Mouse (Mus musculus): Measurements from ENCODE around the gene Dda1.
"Not testable (repeated sequence)": the region's sequence is repeated elsewhere in the genome, so short reads cannot be mapped to it uniquely, and the experiment has no call there.

The Dda1 gene

GRCm38 (mm10) chr8:71468916-71469315 lies at the start of gene Dda1:
Gene Dda1, plus strand, starts transcription at chr8:71469199.
- DNase-seq (ENCODE audit: low read depth in 1 of 2, low spot score in 2 of 2), result peak; percentile 93 to 94

- DNase-seq (ENCODE audit: low read depth in 1 of 2, low spot score in 2 of 2), result no peak
Observed at GRCm38 (mm10) chr8:71422121-71422520, 46.9 kb upstream of the Dda1 start.

- DNase-seq (ENCODE audit: low read depth in 1 of 2, low spot score in 2 of 2), result not testable (repeated sequence)
Observed at GRCm38 (mm10) chr8:71432935-71433334, 36.1 kb upstream of the Dda1 start.

GRCm38 (mm10) chr8:71437041-71437440 lies 32.0 kb upstream of the Dda1 start:
- no peak for DNase-seq (ENCODE audit: low read depth in 1 of 2, low spot score in 2 of 2)

- DNase-seq (ENCODE audit: low read depth in 1 of 2, low spot score in 2 of 2), result no peak
Observed at GRCm38 (mm10) chr8:71441404-71441803, 27.6 kb upstream of the Dda1 start.

GRCm38 (mm10) chr8:71445096-71445495 lies 23.9 kb upstream of the Dda1 start:
- DNase-seq (ENCODE audit: low read depth in 1 of 2, low spot score in 2 of 2), result no peak

GRCm38 (mm10) chr8:71451337-71451736 lies 17.7 kb upstream of the Dda1 start:
- no peak for DNase-seq (ENCODE audit: low read depth in 1 of 2, low spot score in 2 of 2)

- no peak for DNase-seq (ENCODE audit: low read depth in 1 of 2, low spot score in 2 of 2)
Observed at GRCm38 (mm10) chr8:71451777-71452176, 17.2 kb upstream of the Dda1 start.

GRCm38 (mm10) chr8:71452669-71453068 lies 16.3 kb upstream of the Dda1 start:
- no peak for DNase-seq (ENCODE audit: low read depth in 1 of 2, low spot score in 2 of 2)

GRCm38 (mm10) chr8:71454668-71455067 lies 14.3 kb upstream of the Dda1 start:
- no peak for DNase-seq (ENCODE audit: low read depth in 1 of 2, low spot score in 2 of 2)

GRCm38 (mm10) chr8:71456906-71457305 lies 12.1 kb upstream of the Dda1 start:
- DNase-seq (ENCODE audit: low read depth in 1 of 2, low spot score in 2 of 2), result no peak

- DNase-seq (ENCODE audit: low read depth in 1 of 2, low spot score in 2 of 2), result no peak
Observed at GRCm38 (mm10) chr8:71457659-71458270, 11.2 kb upstream of the Dda1 start.

GRCm38 (mm10) chr8:71460716-71461115 lies 8.3 kb upstream of the Dda1 start:
- no peak for DNase-seq (ENCODE audit: low read depth in 1 of 2, low spot score in 2 of 2)

GRCm38 (mm10) chr8:71461152-71461840 lies 7.7 kb upstream of the Dda1 start:
- DNase-seq (ENCODE audit: low read depth in 1 of 2, low spot score in 2 of 2), result no peak

- DNase-seq (ENCODE audit: low read depth in 1 of 2, low spot score in 2 of 2), result no peak
Observed at GRCm38 (mm10) chr8:71462191-71462590, 6.8 kb upstream of the Dda1 start.

GRCm38 (mm10) chr8:71462786-71463185 lies 6.2 kb upstream of the Dda1 start:
- no peak for DNase-seq (ENCODE audit: low read depth in 1 of 2, low spot score in 2 of 2)

GRCm38 (mm10) chr8:71463188-71464033 lies 5.6 kb upstream of the Dda1 start, which contains the start of gene Abhd8:
Gene Abhd8, minus strand, starts transcription at chr8:71463655.
- peak; percentile 74 to 86 for DNase-seq (ENCODE audit: low read depth in 1 of 2, low spot score in 2 of 2)

- DNase-seq (ENCODE audit: low read depth in 1 of 2, low spot score in 2 of 2), result peak; percentile 96 to 97
Observed at GRCm38 (mm10) chr8:71464513-71465500, 4.2 kb upstream of the Dda1 start, which contains the start of gene Mrpl34. Gene Mrpl34, plus strand, starts transcription at chr8:71464959.

GRCm38 (mm10) chr8:71465733-71466132 lies 3.3 kb upstream of the Dda1 start:
- no peak for DNase-seq (ENCODE audit: low read depth in 1 of 2, low spot score in 2 of 2)

- DNase-seq (ENCODE audit: low read depth in 1 of 2, low spot score in 2 of 2), result no peak
Observed at GRCm38 (mm10) chr8:71466198-71466597, 2.8 kb upstream of the Dda1 start.

- DNase-seq (ENCODE audit: low read depth in 1 of 2, low spot score in 2 of 2), result no peak
Observed at GRCm38 (mm10) chr8:71467201-71467600, 1.8 kb upstream of the Dda1 start.

Measured in monocyte, adult 2 months (primary cell).